Mouse (Mus musculus) regulatory T cell (primary cell): Measurements from ENCODE around the gene Tnip1.
"Not testable (repeated sequence)": the region's sequence is repeated elsewhere in the genome, so short reads cannot be mapped to it uniquely, and the experiment has no call there.

Experiments used
- in situ Hi-C: fragments of 300-600 bp; cut with MboI, MseI; formaldehyde crosslinking; loops from one replicate; pipeline ENCODE4 v1.15.1; 2025; ENCODE audit warnings: high pct_unique_total_duplicates

The Tnip1 gene

GRCm38 (mm10) chr11:54972789-54973188 is 10.1 kb upstream of the Tnip1 start:
- in situ Hi-C loops, result no loop called here

- in situ Hi-C loops, result no loop called here
Observed at GRCm38 (mm10) chr11:54972049-54972723, 9.5 kb upstream of the Tnip1 start.

GRCm38 (mm10) chr11:54971365-54972048 is 8.8 kb upstream of the Tnip1 start:
- in situ Hi-C loops, result no loop called here

- in situ Hi-C loops, result no loop called here
Observed at GRCm38 (mm10) chr11:54965234-54965633, 2.5 kb upstream of the Tnip1 start.

- in situ Hi-C loops, result no loop called here
Observed at GRCm38 (mm10) chr11:54961921-54962320, 796 bp downstream of the Tnip1 start.

GRCm38 (mm10) chr11:54961164-54961850 is 1.4 kb downstream of the Tnip1 start:
- in situ Hi-C loops, result no loop called here

GRCm38 (mm10) chr11:54960251-54960650 is 2.5 kb downstream of the Tnip1 start:
- in situ Hi-C loops, result no loop called here

GRCm38 (mm10) chr11:54958571-54959073 is 4.1 kb downstream of the Tnip1 start:
- in situ Hi-C loops, result no loop called here

- in situ Hi-C loops, result not testable (repeated sequence)
Observed at GRCm38 (mm10) chr11:54957708-54958107, 5.0 kb downstream of the Tnip1 start.

- in situ Hi-C loops, result no loop called here
Observed at GRCm38 (mm10) chr11:54956912-54957311, 5.8 kb downstream of the Tnip1 start.

GRCm38 (mm10) chr11:54955735-54956480 is 6.8 kb downstream of the Tnip1 start:
- in situ Hi-C loops, result no loop called here

GRCm38 (mm10) chr11:54955400-54955734 is 7.3 kb downstream of the Tnip1 start:
- in situ Hi-C loops, result not testable (repeated sequence)

GRCm38 (mm10) chr11:54954716-54955115 is 8.0 kb downstream of the Tnip1 start:
- in situ Hi-C loops, result no loop called here

- in situ Hi-C loops, result no loop called here
Observed at GRCm38 (mm10) chr11:54953993-54954446, 8.7 kb downstream of the Tnip1 start.

GRCm38 (mm10) chr11:54952651-54953050 is 10.1 kb downstream of the Tnip1 start:
- in situ Hi-C loops, result no loop called here

GRCm38 (mm10) chr11:54950684-54951083 is 12.0 kb downstream of the Tnip1 start:
- in situ Hi-C loops, result no loop called here

- in situ Hi-C loops, result no loop called here
Observed at GRCm38 (mm10) chr11:54949717-54950116, 13.0 kb downstream of the Tnip1 start.

GRCm38 (mm10) chr11:54944702-54945101 is 18.0 kb downstream of the Tnip1 start:
- in situ Hi-C loops, result no loop called here

- in situ Hi-C loops, result no loop called here
Observed at GRCm38 (mm10) chr11:54940056-54940455, 22.7 kb downstream of the Tnip1 start.

GRCm38 (mm10) chr11:54939501-54939900 is 23.2 kb downstream of the Tnip1 start:
- in situ Hi-C loops, result loop anchor here (10.0 kb wide), 1 partner anchor 55 kb away; no protein-coding TSS in a partner anchor

GRCm38 (mm10) chr11:54936771-54937140 is 26.0 kb downstream of the Tnip1 start:
- in situ Hi-C loops, result loop anchor here (10.0 kb wide), 1 partner anchor 52 kb away; no protein-coding TSS in a partner anchor
